Mouse (Mus musculus): ENCODE results near the gene Gm5072. TPM values are rescaled to one million over a fixed set of nuclear protein-coding genes. Genes with fewer than 3 reads are reported as not detected.
"Not testable (repeated sequence)": the region's sequence is repeated elsewhere in the genome, so short reads cannot be mapped to it uniquely, and the experiment has no call there.

Gm5072 gene
- not detected for polyA plus RNA-seq (2017; shearing (Covaris generic))

DNA sequence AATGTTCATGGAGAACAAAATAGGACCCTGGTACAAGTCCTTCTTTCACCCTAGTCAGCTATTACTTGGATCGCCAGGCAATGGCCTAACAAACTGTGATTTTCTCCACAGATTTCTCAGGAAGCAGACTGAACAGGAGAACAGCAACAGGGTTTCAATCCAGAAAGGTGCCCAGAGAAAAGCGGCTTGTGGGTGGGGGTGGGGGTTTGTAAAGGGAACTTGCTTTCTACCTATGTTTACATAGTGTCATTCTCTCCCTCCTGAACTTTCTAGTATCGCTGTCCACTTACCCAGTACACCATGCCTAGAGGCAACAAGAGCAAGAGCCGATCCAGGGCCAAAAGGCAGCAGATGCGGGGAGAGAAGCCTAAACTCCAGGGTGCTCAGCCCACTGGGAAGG, at the start of gene Gm5072:
Gene Gm5072 (plus strand): TSS at position 301 of the 400 bp plus-strand sequence.
- not testable (repeated sequence) for ATAC-seq

Other genes starting within 250 kb of the Gm5072 start
- gene Mageb2, start 60.8 kb upstream of the Gm5072 start, polyA plus RNA-seq (2017; shearing (Covaris generic)): not detected
- gene Gm8914, start 87.6 kb downstream of the Gm5072 start, polyA plus RNA-seq (2017; shearing (Covaris generic)): not detected
- gene 1700084M14Rik, start 183.4 kb downstream of the Gm5072 start, polyA plus RNA-seq (2017; shearing (Covaris generic)): not detected
- not detected for gene Gm14781, start 239.7 kb downstream of the Gm5072 start, polyA plus RNA-seq (2017; shearing (Covaris generic))